Mouse (Mus musculus) cortical plate, adult 2 months (tissue): ENCODE measurements around the gene Olfr834. TPM values are rescaled to one million over a fixed set of nuclear protein-coding genes. Genes with fewer than 3 reads are reported as not detected.

ENCODE experiments used
- H3K27ac ChIP-seq: fragments of 200-500 bp; 2 replicates; pipeline ENCODE4 v1.5.1; 2012; ENCODE audit warnings: low read length, control low read depth, inconsistent platforms; ENCODE audit not compliant: insufficient read depth
- H3K4me1 ChIP-seq: fragments of 200-500 bp; 2 replicates; pipeline ENCODE4 v1.6.1; 2011; ENCODE audit warnings: low read length; ENCODE audit not compliant: control insufficient read depth, insufficient read depth
- H3K4me3 ChIP-seq: fragments of 200-500 bp; 2 replicates; pipeline ENCODE4 v1.5.1; 2011; ENCODE audit warnings: mild to moderate bottlenecking, low read length, control low read depth; ENCODE audit not compliant: insufficient read depth
- CTCF ChIP-seq: fragments of 200-500 bp; IDR thresholded peaks from 2 replicates; pipeline ENCODE4 v1.5.1; 2011; ENCODE audit warnings: mild to moderate bottlenecking, control low read depth, low read length; ENCODE audit not compliant: insufficient read depth; ENCODE audit errors: extremely low read depth
- POLR2A ChIP-seq: fragments of 200-500 bp; IDR thresholded peaks from 2 replicates; pipeline ENCODE4 v1.6.1; 2011; ENCODE audit warnings: mild to moderate bottlenecking, low read length, control low read depth; ENCODE audit not compliant: insufficient read depth; ENCODE audit errors: extremely low read depth
- polyA plus RNA-seq: library from polyadenylated mRNA; depleted of rRNA; stranded (reverse); fragments of >200 nt; gene quantifications from 2 replicates; pipeline ENCODE4 v1.2.3, GENCODE M21; 2012; rRNA removed

Gene Olfr834
- not detected in 2 replicates for polyA plus RNA-seq

DNA sequence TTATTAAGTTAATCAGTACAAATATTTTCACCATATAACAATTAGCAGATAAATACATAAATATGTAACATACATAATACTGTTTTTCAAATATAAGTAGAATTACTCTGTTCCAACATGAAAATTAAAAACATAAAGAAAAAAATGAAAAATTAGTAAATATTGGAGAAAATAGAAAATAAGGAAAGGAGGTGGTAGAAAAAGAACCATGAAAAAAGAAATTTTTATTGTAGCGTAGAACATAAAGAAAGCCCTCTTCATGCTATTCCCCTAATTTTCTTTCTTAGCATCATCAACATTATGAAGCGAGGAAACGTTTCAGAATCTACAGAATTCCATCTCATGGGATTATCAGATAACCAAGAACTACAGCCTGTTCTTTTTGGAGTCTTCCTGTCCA lies at the start of gene Olfr834:
Olfr834 (plus strand) TSS at position 301 of the 400 bp plus-strand sequence.
- H3K4me1 ChIP-seq: no peaks in the 10 kb centered on the region
- no peak for TF ChIP-seq POLR2A
- TF ChIP-seq CTCF: no peak

DNA sequence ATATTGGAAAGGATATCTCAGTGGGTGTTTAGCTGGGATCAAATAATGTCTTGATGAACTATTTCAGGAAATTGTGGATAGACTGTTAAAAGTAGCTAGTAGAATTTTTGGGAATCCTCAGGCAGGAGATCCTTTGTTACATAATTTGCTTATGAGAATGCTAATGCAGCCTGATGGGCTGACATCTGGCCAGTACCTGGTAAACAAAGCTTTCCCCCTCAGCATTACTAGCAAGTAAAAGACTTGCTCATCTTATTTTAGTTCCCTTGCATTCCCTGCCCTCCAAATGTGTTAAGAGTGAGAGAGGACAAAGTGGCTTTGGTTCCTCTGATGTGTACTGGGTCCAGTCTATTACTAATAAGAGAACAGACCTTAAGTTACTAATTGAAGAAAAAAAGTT lies 25.8 kb upstream of the Olfr834 start:
- H3K27ac ChIP-seq: no peak overlapping the region
- TF ChIP-seq CTCF (no peak), POLR2A (no peak)
- H3K4me1 ChIP-seq: no peaks in the 10 kb centered on the region
- no peak overlapping the region for H3K4me3 ChIP-seq

More for the DNA sequence above, at the start of gene Olfr834:
- no peak within 1 kb of the TSS for H3K27ac ChIP-seq
- no peak within 1 kb of the TSS for H3K4me3 ChIP-seq

DNA sequence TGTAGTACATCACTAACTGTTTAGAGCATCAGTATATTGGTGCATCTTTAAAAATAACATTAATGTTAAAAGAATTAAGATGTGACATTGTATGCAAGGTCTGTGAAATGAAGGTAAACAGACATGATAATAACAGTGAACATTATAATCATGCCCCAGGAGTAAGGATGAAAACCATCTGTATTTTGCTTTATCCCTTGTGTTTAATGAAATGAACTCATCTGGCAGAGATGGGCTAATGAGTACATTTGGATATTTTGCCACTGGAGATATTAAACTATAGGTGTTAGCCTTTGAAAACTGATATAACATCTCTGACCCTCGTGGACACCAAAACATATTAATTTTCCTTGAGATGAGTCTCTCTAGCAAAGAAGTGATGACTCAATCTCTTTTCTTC lies 44.6 kb downstream of the Olfr834 start, which contains the start of gene Olfr835:
Olfr835 (plus strand) TSS at position 301 of the 400 bp plus-strand sequence.
- Histone ChIP-seq H3K27ac (no peak within 1 kb of the TSS), H3K4me1 (no peaks in the 10 kb centered on the region), H3K4me3 (no peak within 1 kb of the TSS)
- no peak for TF ChIP-seq CTCF
- TF ChIP-seq POLR2A: no peak

Other genes with a start within 250 kb of the Olfr834 start
- gene Olfr24, start 224.0 kb upstream of the Olfr834 start, polyA plus RNA-seq: not detected in 2 replicates
- gene Olfr828, start 168.5 kb upstream of the Olfr834 start, polyA plus RNA-seq: not detected in 2 replicates
- gene Olfr829, start 133.1 kb upstream of the Olfr834 start, polyA plus RNA-seq: not detected in 2 replicates
- gene Olfr830, start 113.3 kb upstream of the Olfr834 start, polyA plus RNA-seq: not detected in 2 replicates
- not detected in 2 replicates for gene Olfr832, start 50.9 kb upstream of the Olfr834 start, polyA plus RNA-seq
- not detected in 2 replicates for gene Olfr835, start 44.7 kb downstream of the Olfr834 start, polyA plus RNA-seq
- gene Olfr836, start 132.4 kb downstream of the Olfr834 start, polyA plus RNA-seq: not detected in 2 replicates
- not detected in 2 replicates for gene Olfr837, start 148.3 kb downstream of the Olfr834 start, polyA plus RNA-seq
- gene Olfr839-ps1, start 189.3 kb downstream of the Olfr834 start, polyA plus RNA-seq: not detected in 2 replicates